Mouse (Mus musculus) neural tube, embryonic 10.5 days (tissue): ENCODE measurements around the gene Pdcd1lg2.

Experiments
- DNase-seq: peaks from one replicate; pipeline ENCODE4 v3.0.0-alpha.2; 2017; ENCODE audit warnings: low spot score; ENCODE audit errors: extremely low spot score

Pdcd1lg2 gene

GRCm38 (mm10) chr19:29468941-29469685, 58.4 kb downstream of the Pdcd1lg2 start:
- no peak for DNase-seq

GRCm38 (mm10) chr19:29469686-29470254, 59.1 kb downstream of the Pdcd1lg2 start:
- DNase-seq, result no peak

GRCm38 (mm10) chr19:29470652-29471051, 59.9 kb downstream of the Pdcd1lg2 start:
- DNase-seq, result peak; percentile 16

- no peak for DNase-seq
Measured at GRCm38 (mm10) chr19:29472424-29472823, 61.7 kb downstream of the Pdcd1lg2 start.

- DNase-seq, result no peak
Measured at GRCm38 (mm10) chr19:29472946-29473345, 62.2 kb downstream of the Pdcd1lg2 start.

GRCm38 (mm10) chr19:29474803-29475202, 64.1 kb downstream of the Pdcd1lg2 start:
- no peak for DNase-seq

GRCm38 (mm10) chr19:29475210-29475620, 64.5 kb downstream of the Pdcd1lg2 start:
- no peak for DNase-seq

- no peak for DNase-seq
Measured at GRCm38 (mm10) chr19:29478598-29478997, 67.9 kb downstream of the Pdcd1lg2 start.

GRCm38 (mm10) chr19:29481578-29481977, 70.9 kb downstream of the Pdcd1lg2 start:
- DNase-seq, result no peak

GRCm38 (mm10) chr19:29482148-29482547, 71.4 kb downstream of the Pdcd1lg2 start:
- no peak for DNase-seq

- no peak for DNase-seq
Measured at GRCm38 (mm10) chr19:29482637-29483036, 71.9 kb downstream of the Pdcd1lg2 start.

GRCm38 (mm10) chr19:29483386-29483785, 72.7 kb downstream of the Pdcd1lg2 start:
- no peak for DNase-seq

- DNase-seq, result no peak
Measured at GRCm38 (mm10) chr19:29484537-29484936, 73.8 kb downstream of the Pdcd1lg2 start.

- no peak for DNase-seq
Measured at GRCm38 (mm10) chr19:29485257-29485948, 74.7 kb downstream of the Pdcd1lg2 start.

GRCm38 (mm10) chr19:29486545-29487206, 76.0 kb downstream of the Pdcd1lg2 start:
- DNase-seq, result no peak

GRCm38 (mm10) chr19:29487326-29488072, 76.8 kb downstream of the Pdcd1lg2 start:
- no peak for DNase-seq

GRCm38 (mm10) chr19:29488073-29488390, 77.3 kb downstream of the Pdcd1lg2 start:
- no peak for DNase-seq

- DNase-seq, result no peak
Measured at GRCm38 (mm10) chr19:29488420-29488819, 77.7 kb downstream of the Pdcd1lg2 start.

GRCm38 (mm10) chr19:29489785-29490284, 79.1 kb downstream of the Pdcd1lg2 start:
- no peak for DNase-seq

- DNase-seq, result no peak
Measured at GRCm38 (mm10) chr19:29491467-29491866, 80.7 kb downstream of the Pdcd1lg2 start.

GRCm38 (mm10) chr19:29494454-29494853, 83.7 kb downstream of the Pdcd1lg2 start:
- DNase-seq, result no peak
